Mouse (Mus musculus): ENCODE data around the gene Maml1.

DNA sequence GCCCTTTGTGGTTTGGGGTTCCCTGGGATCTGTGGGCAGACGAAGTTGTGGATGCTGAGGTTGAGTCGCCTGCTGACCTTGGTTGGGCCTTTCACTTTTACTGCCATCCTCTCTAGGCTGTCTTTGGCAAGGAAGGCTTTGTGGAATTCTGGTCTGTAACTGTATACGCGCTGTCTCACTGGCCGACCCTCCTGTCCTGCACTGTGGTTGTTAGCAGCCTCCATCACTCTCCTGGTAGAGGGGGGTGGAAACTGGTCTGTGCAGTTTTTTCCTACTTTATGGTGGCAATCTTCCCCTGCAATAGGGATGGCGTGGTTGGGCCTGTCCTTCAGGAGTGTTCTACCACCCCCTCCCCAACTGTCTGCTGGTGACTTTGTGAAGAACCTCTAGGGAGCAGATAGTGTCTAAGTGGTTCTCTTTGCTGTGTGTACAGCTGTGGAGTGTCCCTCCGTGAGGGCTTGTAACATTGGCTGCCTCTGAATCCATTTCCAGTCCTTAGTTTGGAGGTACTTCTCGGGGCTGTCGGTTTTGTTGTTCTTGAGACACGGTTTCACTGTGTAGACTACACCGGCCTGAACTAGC lies 39.3 kb downstream of the Maml1 start:
- TF ChIP-seq HCFC1 (IDR thresholded peaks at IDR 0.05; ENCODE audit: borderline replicate concordance, insufficient read depth, low read length) (no peak), CHD2 (IDR thresholded peaks at IDR 0.05; ENCODE audit: low read depth, low read length) (no peak)

Measured in ES-E14 (cell line).